Mouse (Mus musculus) CH12.LX (cell line): ENCODE measurements at regions not wholly inside any gene's neighbourhood (a gene's known extent, or its start where the extent isn't known, plus 50 kb on each side); places are given as distances from the start of the nearest gene placed in this dataset.
A peak's percentile ranks its signal among the peaks of the same experiment; 100 is the strongest.

Experiments used
- CTCF ChIP-seq, 2 experiments: IDR thresholded peaks in 1 of 2; conservative IDR thresholded peaks in 1 of 2; 2 replicates each; pipeline ENCODE4 v1.5.1; 2011 to 2012; ENCODE audit warnings: low read depth in 2 of 2, low read length in 2 of 2, improper control_type of control experiment in 1 of 2, inconsistent platforms in 1 of 2, mild to moderate bottlenecking in 1 of 2, moderate library complexity in 1 of 2
- EP300 ChIP-seq: IDR thresholded peaks from 2 replicates; pipeline ENCODE4 v1.6.1; 2011; ENCODE audit warnings: low read length, improper control_type of control experiment
- ZC3H11A ChIP-seq: IDR thresholded peaks from 2 replicates; pipeline ENCODE4 v1.6.1; 2012; ENCODE audit warnings: low read depth, mild to moderate bottlenecking, inconsistent platforms, low read length, improper control_type of control experiment

GRCm38 (mm10) chr15:59203850-59204625 is 314.9 kb downstream of the Gm49356 start:
- TF ChIP-seq CTCF (conservative IDR thresholded peaks at IDR 0.05 in 1 of 2, IDR thresholded peaks at IDR 0.05 in 1 of 2; ENCODE audit: low read depth in 2 of 2, low read length in 2 of 2) (peak in 1 of 2 experiments; percentile 57; a peak in 2 of 4 replicates), ZC3H11A (no peak), EP300 (no peak)
